Mouse (Mus musculus): ENCODE results near the gene Ern1. TPM values are rescaled to one million over a fixed set of nuclear protein-coding genes. Genes with fewer than 3 reads are reported as not detected.

Ern1 gene
- polyA plus RNA-seq, 1 experiment from 2014 or later = 5.9 TPM

GRCm38 (mm10) chr11:106488126-106488561 is 492 bp upstream of the Ern1 start:
- 13% methylated on average over 17 of the region's 17 CpGs for WGBS
- no peaks in the 10 kb centered on the region for H3K9me3 ChIP-seq
- H3K27me3 ChIP-seq = no peaks in the 10 kb centered on the region
- peaks cover 8% of the 10 kb centered on the region for H3K4me1 ChIP-seq
- peak overlapping the region; percentile 84 for H3K27ac ChIP-seq
- no peaks in the 10 kb centered on the region for H3K36me3 ChIP-seq
- ATAC-seq (ENCODE audit: insufficient number of reproducible peaks, low FRiP score, low TSS enrichment, low read depth) = 0 out of 2 replicates have a peak, but pooled peaks have one; percentile 44
- peak overlapping the region; percentile 78 for H3K4me2 ChIP-seq
- 0 out of 2 replicates have a peak overlapping the region, but pooled peaks have one; percentile 17 for H3K9ac ChIP-seq
- H3K4me3 ChIP-seq = peak overlapping the region; percentile 98

DNA sequence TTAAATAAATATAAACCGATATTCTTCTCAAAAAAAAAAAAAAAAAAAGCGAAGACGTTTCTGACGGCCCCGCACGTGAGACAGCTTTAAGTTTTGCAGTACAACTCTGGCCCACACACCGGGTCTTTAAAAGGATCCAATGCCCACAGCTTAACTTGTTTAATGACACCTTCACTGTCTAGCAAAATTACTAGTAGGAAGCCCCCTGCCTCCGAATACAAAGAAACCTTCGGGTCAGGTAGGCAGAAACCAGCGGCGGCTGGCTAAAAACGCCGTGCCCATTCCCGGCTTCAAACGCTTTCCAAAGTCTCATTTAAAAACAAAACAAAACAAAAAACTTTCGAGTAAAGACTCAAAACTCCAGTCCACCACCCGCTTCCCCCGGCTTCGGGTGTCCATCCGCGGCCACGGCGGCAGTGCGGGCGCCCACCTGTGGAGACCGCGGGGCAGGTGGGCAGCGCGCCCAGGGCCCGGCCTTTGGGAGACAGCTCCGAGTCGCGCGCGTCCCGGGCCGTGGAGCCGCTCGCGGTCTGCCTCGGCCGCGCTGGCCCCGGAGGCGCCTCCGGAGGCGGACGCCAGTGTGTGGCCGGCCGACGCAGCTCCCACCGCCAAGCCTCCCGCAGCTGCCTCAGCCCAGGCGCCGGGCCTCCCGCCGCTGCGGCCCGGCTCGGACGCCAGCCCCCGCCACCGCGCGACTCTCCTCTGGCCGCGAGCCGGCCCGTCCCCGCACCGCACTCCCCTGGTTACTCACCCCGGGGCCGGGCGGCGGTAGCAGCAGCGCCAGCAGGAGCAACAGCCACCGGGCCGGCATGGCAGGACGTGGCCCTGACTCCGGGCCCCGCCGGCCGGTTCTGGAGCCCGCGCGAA is 553 bp downstream of the Ern1 start:
- Histone ChIP-seq H3K9me3 (no peaks in the 10 kb centered on the region), H3K36me3 (no peaks in the 10 kb centered on the region), H3K4me2 (peak overlapping the region; percentile 78), H3K4me3 (peak overlapping the region; percentile 98), H3K9ac (peak overlapping the region; percentile 91), H3K4me1 (peaks cover 8% of the 10 kb centered on the region), H3K27me3 (no peaks in the 10 kb centered on the region), H3K27ac (peak overlapping the region; percentile 84)
- peak; percentile 77 for ATAC-seq (ENCODE audit: insufficient number of reproducible peaks, low FRiP score, low TSS enrichment, low read depth)
- under 1% methylated on average over 78 of the region's 86 CpGs for WGBS

DNA sequence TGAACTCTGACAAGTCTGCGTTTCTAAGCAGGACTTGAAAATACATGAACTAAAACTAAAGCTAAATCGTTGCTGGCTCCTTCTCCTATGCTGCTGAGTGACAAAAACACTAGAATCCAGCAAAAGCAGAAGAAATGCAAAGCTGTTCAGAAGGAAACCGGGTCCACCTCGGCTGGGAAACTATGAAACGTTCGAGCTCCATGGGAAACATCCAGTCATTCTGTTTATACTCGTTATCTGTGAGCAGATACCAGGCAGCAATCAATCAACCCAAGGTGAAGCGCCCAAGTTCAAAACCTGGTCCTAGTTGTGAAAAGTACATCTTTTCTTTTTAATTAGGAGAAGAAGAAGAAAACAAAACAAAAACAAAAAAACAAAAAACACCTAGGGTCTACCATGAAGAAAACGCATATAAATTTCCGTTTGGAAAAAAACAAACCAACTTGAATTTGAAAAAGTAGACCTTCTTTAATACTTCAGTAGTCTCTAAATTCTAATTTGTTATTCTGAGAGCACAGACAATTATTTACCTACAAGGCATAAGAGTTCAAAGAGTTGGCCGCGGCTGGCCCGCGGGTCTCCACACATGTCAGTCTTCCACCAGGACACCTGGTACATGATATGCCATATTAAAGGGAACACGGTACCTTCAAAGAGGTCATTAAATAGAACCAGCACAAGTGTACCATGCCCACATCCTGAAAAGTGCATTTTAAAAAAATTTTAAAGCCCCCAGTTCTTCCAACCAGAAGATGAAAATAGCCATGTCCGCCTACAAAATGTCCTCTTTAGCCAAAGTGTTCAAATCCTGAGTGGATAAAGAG is 1.4 kb downstream of the Ern1 start:
- Histone ChIP-seq H3K9ac (no peak overlapping the region), H3K27ac (no peak overlapping the region), H3K36me3 (no peaks in the 10 kb centered on the region), H3K9me3 (no peaks in the 10 kb centered on the region), H3K4me2 (peak overlapping the region; percentile 78), H3K4me3 (peak overlapping the region; percentile 98), H3K4me1 (peaks cover 8% of the 10 kb centered on the region), H3K27me3 (no peaks in the 10 kb centered on the region)
- ATAC-seq (ENCODE audit: insufficient number of reproducible peaks, low FRiP score, low TSS enrichment, low read depth) = no peak
- 24% methylated on average over 16 of the region's 16 CpGs for WGBS

DNA sequence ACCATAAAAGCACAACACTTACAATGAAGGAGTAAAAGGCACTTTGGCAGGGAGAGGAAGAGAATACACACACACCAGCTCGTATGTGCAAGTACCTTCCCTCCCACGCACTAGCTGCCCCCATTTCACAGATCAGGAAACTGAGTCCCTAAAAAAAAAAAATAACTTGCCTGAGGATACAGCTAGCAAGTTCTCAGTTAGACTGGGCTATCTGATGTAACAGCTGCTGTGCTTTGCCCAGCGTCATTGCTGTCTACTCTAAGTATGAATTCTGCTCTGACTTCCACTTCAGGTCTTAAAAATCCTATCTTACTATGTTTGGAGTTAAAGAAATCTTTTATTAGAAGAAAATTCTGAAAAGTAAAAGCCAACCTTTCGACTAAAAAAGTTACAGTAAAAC is 2.0 kb downstream of the Ern1 start:
- no peak for ATAC-seq (ENCODE audit: insufficient number of reproducible peaks, low FRiP score, low TSS enrichment, low read depth)
- H3K36me3 ChIP-seq = no peaks in the 10 kb centered on the region
- H3K4me3 ChIP-seq = no peak overlapping the region
- WGBS = 79% methylated on average over 4 of the region's 4 CpGs
- H3K4me2 ChIP-seq = 0 out of 2 replicates have a peak overlapping the region, but pooled peaks have one; percentile 78
- H3K27ac ChIP-seq = no peak overlapping the region
- no peak overlapping the region for H3K9ac ChIP-seq
- H3K27me3 ChIP-seq = no peaks in the 10 kb centered on the region
- no peaks in the 10 kb centered on the region for H3K9me3 ChIP-seq
- peaks cover 8% of the 10 kb centered on the region for H3K4me1 ChIP-seq

- no peaks in the 10 kb centered on the region for H3K27me3 ChIP-seq
- WGBS = 89% methylated on average over 4 of the region's 4 CpGs
- no peak overlapping the region for H3K9ac ChIP-seq
- H3K4me1 ChIP-seq = peaks cover 8% of the 10 kb centered on the region
- no peaks in the 10 kb centered on the region for H3K9me3 ChIP-seq
- no peaks in the 10 kb centered on the region for H3K36me3 ChIP-seq
- H3K4me3 ChIP-seq = no peak overlapping the region
- no peak overlapping the region for H3K4me2 ChIP-seq
- no peak overlapping the region for H3K27ac ChIP-seq
- no peak for ATAC-seq (ENCODE audit: insufficient number of reproducible peaks, low FRiP score, low TSS enrichment, low read depth)
Observed at GRCm38 (mm10) chr11:106484875-106485274, 2.8 kb downstream of the Ern1 start.

- WGBS = 84% methylated on average over 8 of the region's 8 CpGs
- H3K4me1 ChIP-seq = peaks cover 3% of the 10 kb centered on the region
- H3K36me3 ChIP-seq = no peaks in the 10 kb centered on the region
- H3K4me3 ChIP-seq = no peak overlapping the region
- ATAC-seq (ENCODE audit: insufficient number of reproducible peaks, low FRiP score, low TSS enrichment, low read depth) = no peak
- H3K27ac ChIP-seq = no peak overlapping the region
- H3K9me3 ChIP-seq = no peaks in the 10 kb centered on the region
- no peak overlapping the region for H3K9ac ChIP-seq
- no peaks in the 10 kb centered on the region for H3K27me3 ChIP-seq
- H3K4me2 ChIP-seq = no peak overlapping the region
Observed at GRCm38 (mm10) chr11:106482867-106483266, 4.8 kb downstream of the Ern1 start.

GRCm38 (mm10) chr11:106481651-106482050 is 6.0 kb downstream of the Ern1 start:
- WGBS = 32% methylated on average over 4 of the region's 4 CpGs
- H3K4me2 ChIP-seq = no peak overlapping the region
- H3K4me1 ChIP-seq = peaks cover 3% of the 10 kb centered on the region; the same call in 1 of the 2 replicates
- H3K9me3 ChIP-seq = no peaks in the 10 kb centered on the region
- no peak overlapping the region for H3K27ac ChIP-seq
- ATAC-seq (ENCODE audit: insufficient number of reproducible peaks, low FRiP score, low TSS enrichment, low read depth) = no peak
- H3K9ac ChIP-seq = no peak overlapping the region
- no peak overlapping the region for H3K4me3 ChIP-seq
- no peaks in the 10 kb centered on the region for H3K27me3 ChIP-seq
- H3K36me3 ChIP-seq = no peaks in the 10 kb centered on the region

DNA sequence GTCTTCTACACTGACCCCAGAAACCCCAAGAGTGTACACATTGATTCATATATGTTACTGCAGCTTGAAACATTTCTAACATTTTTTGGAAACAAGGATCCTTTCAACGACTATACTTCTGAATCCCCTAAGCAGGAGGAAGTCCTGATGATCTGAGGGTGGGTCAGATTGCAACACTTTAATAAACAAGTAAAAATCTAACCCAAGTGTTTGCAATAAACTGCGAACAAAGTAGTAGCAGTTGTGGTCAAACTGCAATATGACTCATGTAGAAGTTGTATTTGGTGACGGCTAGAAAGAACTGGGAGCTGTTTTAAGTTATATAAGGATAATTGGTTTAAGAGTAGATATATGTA is 7.1 kb downstream of the Ern1 start:
- 49% methylated on average over 3 of the region's 3 CpGs for WGBS
- Histone ChIP-seq H3K4me3 (no peak overlapping the region), H3K9ac (no peak overlapping the region), H3K4me2 (no peak overlapping the region), H3K27me3 (no peaks in the 10 kb centered on the region), H3K27ac (no peak overlapping the region), H3K4me1 (no peaks in the 10 kb centered on the region), H3K9me3 (no peaks in the 10 kb centered on the region), H3K36me3 (no peaks in the 10 kb centered on the region)
- no peak for ATAC-seq (ENCODE audit: insufficient number of reproducible peaks, low FRiP score, low TSS enrichment, low read depth)

GRCm38 (mm10) chr11:106479619-106480529 is 7.8 kb downstream of the Ern1 start:
- WGBS = 75% methylated on average over 9 of the region's 9 CpGs
- no peaks in the 10 kb centered on the region for H3K4me1 ChIP-seq
- H3K4me2 ChIP-seq = no peak overlapping the region
- H3K27me3 ChIP-seq = no peaks in the 10 kb centered on the region
- ATAC-seq (ENCODE audit: insufficient number of reproducible peaks, low FRiP score, low TSS enrichment, low read depth) = no peak
- no peaks in the 10 kb centered on the region for H3K36me3 ChIP-seq
- H3K9ac ChIP-seq = no peak overlapping the region
- no peak overlapping the region for H3K27ac ChIP-seq
- no peak overlapping the region for H3K4me3 ChIP-seq
- H3K9me3 ChIP-seq = no peaks in the 10 kb centered on the region

- H3K9ac ChIP-seq = no peak overlapping the region
- H3K4me1 ChIP-seq = no peaks in the 10 kb centered on the region
- H3K27me3 ChIP-seq = no peaks in the 10 kb centered on the region
- no peak overlapping the region for H3K4me2 ChIP-seq
- no peak overlapping the region for H3K4me3 ChIP-seq
- no peaks in the 10 kb centered on the region for H3K36me3 ChIP-seq
- WGBS = 40% methylated on average over 1 of the region's 1 CpGs
- no peaks in the 10 kb centered on the region for H3K9me3 ChIP-seq
- no peak for ATAC-seq (ENCODE audit: insufficient number of reproducible peaks, low FRiP score, low TSS enrichment, low read depth)
- H3K27ac ChIP-seq = no peak overlapping the region
Observed at GRCm38 (mm10) chr11:106478745-106479144, 8.9 kb downstream of the Ern1 start.

- 90% methylated on average over 4 of the region's 4 CpGs for WGBS
- Histone ChIP-seq H3K4me1 (no peaks in the 10 kb centered on the region), H3K4me2 (no peak overlapping the region), H3K4me3 (no peak overlapping the region), H3K36me3 (no peaks in the 10 kb centered on the region), H3K9me3 (no peaks in the 10 kb centered on the region), H3K9ac (no peak overlapping the region), H3K27me3 (no peaks in the 10 kb centered on the region), H3K27ac (no peak overlapping the region)
- no peak for ATAC-seq (ENCODE audit: insufficient number of reproducible peaks, low FRiP score, low TSS enrichment, low read depth)
Observed at GRCm38 (mm10) chr11:106477505-106478160, 10.0 kb downstream of the Ern1 start.
